Mouse (Mus musculus) liver, postnatal 0 days (tissue): ENCODE measurements around the gene Psma4.

Experiments used
- CTCF ChIP-seq: sonication (generic); IDR thresholded peaks from 2 replicates; pipeline ENCODE4 v1.5.1; 2016; ENCODE audit warnings: antibody characterized with exemption, low read depth
- EP300 ChIP-seq: IDR thresholded peaks from 2 replicates; pipeline ENCODE4 v1.6.1; 2016; ENCODE audit warnings: antibody characterized with exemption, low read depth, mild to moderate bottlenecking

- TF ChIP-seq EP300 = no peak
- no peak for TF ChIP-seq CTCF
Observed at GRCm38 (mm10) chr9:54950575-54951321, at the start of gene Psma4, which contains the start of gene AY074887.
